Mouse (Mus musculus) liver, embryonic 15.5 days (tissue): Measurements from ENCODE around the gene Osbpl2. TPM values are rescaled to one million over a fixed set of nuclear protein-coding genes. Genes with fewer than 3 reads are reported as not detected.

Experiments
- ATAC-seq: fragments of 200-750 bp; cut with Nextera tagmentation; 2 replicates; pipeline ENCODE4 v1.8.0; 2017; ENCODE audit warnings: moderate number of reproducible peaks, mild to moderate bottlenecking, moderate library complexity; ENCODE audit not compliant: insufficient read depth
- H3K27ac ChIP-seq: fragments of 300-500 bp; sonication (generic); replicated peaks from 2 replicates; pipeline ENCODE4 v1.5.1; 2015; ENCODE audit warnings: mild to moderate bottlenecking, inconsistent platforms
- H3K27me3 ChIP-seq: fragments of 300-500 bp; sonication (generic); 2 replicates; pipeline ENCODE4 v1.6.1; 2015; ENCODE audit warnings: mild to moderate bottlenecking, inconsistent platforms
- H3K36me3 ChIP-seq: fragments of 300-500 bp; sonication (generic); replicated peaks from 2 replicates; pipeline ENCODE4 v1.6.1; 2015; ENCODE audit warnings: moderate library complexity, mild to moderate bottlenecking, inconsistent platforms
- H3K4me1 ChIP-seq: fragments of 300-500 bp; sonication (generic); replicated peaks from 2 replicates; pipeline ENCODE4 v1.6.1; 2015; ENCODE audit warnings: inconsistent platforms
- H3K4me2 ChIP-seq: fragments of 300-500 bp; sonication (generic); 2 replicates; pipeline ENCODE4 v1.6.1; 2015; ENCODE audit warnings: moderate library complexity, mild to moderate bottlenecking, inconsistent platforms
- H3K4me3 ChIP-seq: fragments of 300-500 bp; sonication (generic); replicated peaks from 2 replicates; pipeline ENCODE4 v1.5.1; 2015; ENCODE audit warnings: mild to moderate bottlenecking, inconsistent platforms
- H3K9ac ChIP-seq: fragments of 300-500 bp; sonication (generic); 2 replicates; pipeline ENCODE4 v1.6.1; 2015; ENCODE audit warnings: moderate library complexity, mild to moderate bottlenecking, inconsistent platforms
- H3K9me3 ChIP-seq: fragments of 300-500 bp; sonication (generic); replicated peaks from 2 replicates; pipeline ENCODE4 v1.6.1; 2016; ENCODE audit warnings: inconsistent platforms
- WGBS: fragments of 180-500 bp; shearing (Covaris S2); methylation state at CpG from one replicate; pipeline ENCODE4 v1.1.7; 2015; ENCODE audit warnings: mixed read lengths; ENCODE audit not compliant: insufficient replicate concordance; 5-methylcytosine and 5-hydroxymethylcytosine counted together
- polyA plus RNA-seq: library from polyadenylated mRNA; unstranded; fragments of >200 nt; fragmentation: Nextera tagmentation; extraction: Ambion mirVana; gene quantifications from 2 replicates; pipeline ENCODE4 v1.2.1, GENCODE M21; 2015

The Osbpl2 gene
- polyA plus RNA-seq, 1 experiment from 2014 or later: 9.4 TPM

DNA sequence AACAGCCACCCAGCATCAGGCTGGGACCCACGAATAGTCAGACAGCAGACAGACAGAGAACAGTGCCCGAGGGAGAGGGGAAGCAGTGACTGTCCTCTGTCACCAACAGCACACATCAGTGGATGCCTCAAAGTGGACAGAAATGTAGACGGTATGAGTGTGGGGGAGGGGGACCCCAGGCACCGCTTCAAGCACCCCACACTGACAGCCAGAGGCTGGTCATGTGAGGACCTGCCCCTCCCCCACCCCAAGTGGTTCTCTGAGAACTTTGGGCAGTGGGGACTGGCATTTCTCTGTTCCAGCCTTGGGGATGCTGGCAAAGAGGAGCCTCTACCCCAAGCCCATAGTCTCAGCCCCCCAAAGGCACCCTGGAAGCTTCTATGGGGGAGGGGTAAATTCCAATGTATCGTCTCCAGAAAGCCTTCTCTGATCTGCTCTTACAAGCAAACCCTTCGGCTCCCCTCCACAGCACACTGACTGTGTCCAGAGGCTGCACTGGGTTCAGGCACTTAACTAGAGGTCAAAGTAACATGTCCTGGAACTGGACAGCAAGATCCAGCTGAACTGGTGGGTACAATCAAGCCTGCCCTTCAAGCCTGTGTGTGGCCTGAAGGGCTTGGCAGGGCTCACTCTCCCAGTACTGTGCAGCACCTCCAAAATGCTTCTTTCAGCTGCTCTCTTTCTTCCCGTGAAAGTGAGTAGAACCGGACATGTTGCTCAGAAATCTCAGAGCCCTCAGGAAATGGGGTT lies 13.5 kb upstream of the Osbpl2 start:
- 28% methylated on average over 8 of the region's 8 CpGs for WGBS
- peaks cover 76% of the 10 kb centered on the region for H3K27me3 ChIP-seq
- H3K27ac ChIP-seq: no peak overlapping the region
- H3K4me3 ChIP-seq: no peak overlapping the region
- H3K9ac ChIP-seq: no peak overlapping the region
- no peaks in the 10 kb centered on the region for H3K36me3 ChIP-seq
- no peak for ATAC-seq
- no peaks in the 10 kb centered on the region for H3K9me3 ChIP-seq
- H3K4me2 ChIP-seq: no peak overlapping the region
- H3K4me1 ChIP-seq: peaks cover 15% of the 10 kb centered on the region

DNA sequence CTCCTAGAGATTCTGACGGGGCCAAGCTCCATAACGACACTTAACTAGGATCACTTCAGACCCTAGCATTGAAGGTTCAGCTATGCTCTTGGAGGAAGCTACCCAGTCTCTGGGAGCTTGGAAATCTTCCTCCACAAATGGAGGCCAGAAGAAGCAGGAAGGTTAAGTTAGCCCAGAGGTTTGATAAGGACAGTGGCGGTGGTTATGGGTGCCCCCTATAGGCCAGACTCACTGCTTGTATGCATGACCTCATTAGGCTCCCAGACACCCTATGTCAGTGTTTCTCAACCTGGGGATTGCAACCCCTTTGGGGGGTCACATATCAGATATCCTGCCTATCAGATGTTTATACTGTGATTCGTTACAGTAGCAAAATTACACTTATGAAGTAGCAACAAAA lies 12.0 kb upstream of the Osbpl2 start:
- H3K27me3 ChIP-seq: peaks cover 62% of the 10 kb centered on the region
- H3K9ac ChIP-seq: no peak overlapping the region
- peaks cover 15% of the 10 kb centered on the region for H3K4me1 ChIP-seq
- H3K27ac ChIP-seq: no peak overlapping the region
- WGBS: 47% methylated on average over 4 of the region's 4 CpGs
- no peaks in the 10 kb centered on the region for H3K9me3 ChIP-seq
- H3K4me3 ChIP-seq: no peak overlapping the region
- no peak overlapping the region for H3K4me2 ChIP-seq
- no peak for ATAC-seq
- H3K36me3 ChIP-seq: no peaks in the 10 kb centered on the region

DNA sequence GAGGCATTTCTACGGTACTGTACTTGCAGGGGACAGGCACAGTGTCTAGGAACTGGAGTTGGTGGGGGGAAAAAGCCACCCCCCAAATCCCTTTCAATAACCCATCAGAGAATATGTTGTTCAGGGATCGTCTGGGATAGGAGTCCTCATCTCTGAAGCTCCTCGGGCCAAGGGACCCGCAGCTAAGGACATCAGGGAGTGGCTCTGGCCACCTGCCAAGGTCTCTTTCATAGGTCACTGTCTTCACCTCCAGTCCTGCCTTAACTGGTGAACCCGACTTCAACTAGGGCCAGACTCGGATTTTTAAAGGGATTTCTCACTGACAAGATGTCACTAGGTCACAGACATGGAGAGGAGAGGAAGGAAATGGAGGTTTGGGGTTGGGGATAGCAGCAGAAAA lies 10.8 kb upstream of the Osbpl2 start:
- H3K27me3 ChIP-seq: peaks cover 50% of the 10 kb centered on the region
- no peaks in the 10 kb centered on the region for H3K9me3 ChIP-seq
- 39% methylated on average over 6 of the region's 6 CpGs for WGBS
- H3K9ac ChIP-seq: no peak overlapping the region
- no peak overlapping the region for H3K4me3 ChIP-seq
- H3K36me3 ChIP-seq: no peaks in the 10 kb centered on the region
- ATAC-seq: no peak
- H3K4me2 ChIP-seq: no peak overlapping the region
- peaks cover 15% of the 10 kb centered on the region for H3K4me1 ChIP-seq
- no peak overlapping the region for H3K27ac ChIP-seq

DNA sequence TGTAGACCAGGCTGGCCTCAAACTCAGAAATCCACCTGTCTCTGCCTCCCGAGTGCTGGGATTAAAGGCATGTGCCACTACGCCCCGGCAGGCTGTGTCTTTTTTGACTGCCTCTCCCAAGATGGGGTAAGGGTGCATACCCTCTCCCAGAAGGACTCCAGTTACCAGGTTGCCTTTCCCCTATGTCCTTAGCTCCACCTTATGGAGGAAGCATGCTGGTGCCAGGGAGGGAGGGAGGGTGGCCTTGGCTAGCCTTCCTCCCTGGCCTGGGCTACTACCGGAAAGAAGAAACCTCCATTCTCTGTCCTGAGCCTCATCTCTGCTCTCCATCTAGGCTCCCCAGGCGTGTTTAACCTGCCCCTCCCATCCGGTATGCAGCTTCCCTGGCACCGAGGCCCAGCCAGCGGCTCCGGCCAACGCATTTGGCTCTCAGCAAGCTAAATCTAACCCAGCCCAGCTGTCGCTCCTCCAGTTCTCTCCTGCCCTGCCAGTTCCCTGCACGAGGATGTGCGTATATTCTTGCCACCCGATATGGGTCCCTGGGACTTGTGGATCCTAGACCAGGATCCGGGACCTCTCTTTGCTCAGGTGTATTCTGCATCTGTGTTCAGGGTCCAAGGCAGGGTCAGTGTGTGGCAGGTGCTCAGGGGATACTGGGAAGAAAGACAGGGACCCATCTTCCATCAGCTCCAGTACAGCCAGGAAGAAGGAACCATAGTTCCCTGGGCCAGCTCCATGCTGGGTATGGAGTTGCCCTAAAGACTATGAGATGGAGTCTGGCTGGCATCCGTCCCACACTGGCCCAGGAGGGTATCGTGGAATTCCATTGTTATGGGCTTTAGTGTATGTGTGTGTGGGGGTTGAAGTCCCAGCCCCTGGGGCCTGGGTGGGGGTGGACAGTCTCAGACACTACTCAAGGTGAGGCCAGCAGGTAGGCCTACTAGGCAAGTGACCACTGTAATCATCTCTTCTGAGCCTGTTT lies 4.9 kb upstream of the Osbpl2 start:
- no peak overlapping the region for H3K27ac ChIP-seq
- H3K27me3 ChIP-seq: peaks cover 31% of the 10 kb centered on the region
- H3K4me1 ChIP-seq: peaks cover 27% of the 10 kb centered on the region
- 57% methylated on average over 17 of the region's 17 CpGs for WGBS
- no peaks in the 10 kb centered on the region for H3K9me3 ChIP-seq
- no peaks in the 10 kb centered on the region for H3K36me3 ChIP-seq
- no peak overlapping the region for H3K9ac ChIP-seq
- no peak overlapping the region for H3K4me3 ChIP-seq
- H3K4me2 ChIP-seq: no peak overlapping the region
- ATAC-seq: no peak

DNA sequence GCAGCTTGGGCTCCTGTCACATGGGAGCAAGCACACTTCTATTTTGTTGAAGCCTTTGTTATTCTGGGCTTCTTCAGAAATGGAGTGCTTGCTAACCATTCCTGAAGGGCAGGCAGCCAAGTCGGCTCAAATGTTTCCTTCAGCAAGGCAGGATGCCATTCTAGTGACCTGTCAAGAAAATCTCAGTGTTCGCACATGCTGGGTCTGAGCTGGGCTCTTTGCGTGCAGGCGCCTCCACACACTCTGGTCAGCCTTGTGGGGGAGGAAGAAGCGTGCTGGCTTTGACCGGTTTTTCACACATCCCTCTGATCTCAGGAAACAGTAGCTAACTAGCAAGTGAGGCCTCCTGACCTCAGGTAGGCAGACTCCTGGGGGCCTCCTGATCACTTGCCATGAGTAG lies 3.8 kb upstream of the Osbpl2 start:
- 35% methylated on average over 6 of the region's 6 CpGs for WGBS
- Histone ChIP-seq H3K27ac (no peak overlapping the region), H3K9ac (no peak overlapping the region), H3K4me3 (no peak overlapping the region), H3K9me3 (no peaks in the 10 kb centered on the region), H3K36me3 (no peaks in the 10 kb centered on the region), H3K27me3 (peaks cover 30% of the 10 kb centered on the region), H3K4me2 (no peak overlapping the region), H3K4me1 (peaks cover 37% of the 10 kb centered on the region)
- ATAC-seq: no peak

DNA sequence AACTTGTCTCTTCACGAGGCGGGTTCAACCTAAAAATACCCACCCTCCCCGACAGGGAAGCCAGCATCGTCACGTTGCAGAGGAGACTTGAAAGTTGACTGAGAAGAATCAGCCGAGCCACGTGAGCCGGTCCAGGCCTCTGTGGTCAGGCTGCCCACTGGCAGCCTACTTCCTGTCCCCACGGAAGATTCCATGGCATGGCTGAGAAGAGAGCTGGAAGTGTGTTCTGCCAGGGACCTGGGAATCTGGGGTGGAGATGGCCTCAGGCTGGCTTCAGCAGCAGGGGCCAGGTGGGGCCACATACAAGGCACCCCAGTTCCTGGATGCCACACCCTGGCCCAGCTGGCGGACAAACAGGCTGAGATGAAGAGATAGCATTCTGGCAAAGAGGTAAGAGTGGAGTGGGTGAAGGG lies 3.0 kb upstream of the Osbpl2 start:
- no peak for ATAC-seq
- H3K4me3 ChIP-seq: no peak overlapping the region
- H3K9me3 ChIP-seq: no peaks in the 10 kb centered on the region
- 35% methylated on average over 10 of the region's 10 CpGs for WGBS
- no peak overlapping the region for H3K4me2 ChIP-seq
- peaks cover 44% of the 10 kb centered on the region for H3K4me1 ChIP-seq
- no peaks in the 10 kb centered on the region for H3K36me3 ChIP-seq
- no peak overlapping the region for H3K27ac ChIP-seq
- H3K9ac ChIP-seq: no peak overlapping the region
- H3K27me3 ChIP-seq: peaks cover 26% of the 10 kb centered on the region

DNA sequence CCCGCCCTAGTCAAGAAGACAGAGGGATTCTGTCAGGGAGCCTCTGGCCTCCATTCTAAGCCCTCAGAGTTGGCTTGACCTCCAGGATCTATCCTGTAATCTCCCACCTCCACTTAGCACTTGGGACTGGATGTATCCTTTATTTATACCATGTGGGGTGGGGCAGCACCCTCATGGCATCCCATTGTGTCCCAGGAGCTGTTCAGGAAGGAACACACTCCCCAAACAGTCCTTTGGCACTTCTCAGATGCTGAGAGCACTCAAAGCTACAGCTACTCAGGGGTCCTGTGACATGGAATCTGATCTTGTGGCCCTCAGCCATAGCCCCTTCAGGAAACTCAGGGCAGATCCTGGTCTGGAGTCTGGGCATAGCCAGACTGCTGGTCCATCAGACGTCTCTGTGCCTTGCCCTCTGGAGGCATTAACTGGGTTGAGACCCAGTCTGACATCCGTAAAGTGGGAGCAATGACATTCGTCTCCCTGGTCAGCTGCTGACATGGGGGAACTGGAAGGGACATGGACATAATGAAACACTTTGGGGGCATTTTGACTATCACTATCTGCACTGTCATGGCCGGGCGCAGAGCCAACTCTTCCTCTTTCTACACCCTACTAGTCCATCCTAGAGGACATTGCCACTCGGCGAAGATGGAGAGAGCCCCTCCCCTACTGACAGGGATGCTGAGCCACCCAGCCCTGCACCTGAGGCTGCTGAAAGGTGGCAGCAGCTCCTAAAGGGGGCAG lies 2.2 kb upstream of the Osbpl2 start:
- Histone ChIP-seq H3K36me3 (no peaks in the 10 kb centered on the region), H3K4me3 (no peak overlapping the region), H3K27ac (no peak overlapping the region), H3K4me2 (no peak overlapping the region), H3K9ac (no peak overlapping the region), H3K9me3 (no peaks in the 10 kb centered on the region), H3K27me3 (peaks cover 26% of the 10 kb centered on the region), H3K4me1 (peaks cover 46% of the 10 kb centered on the region)
- ATAC-seq: no peak
- WGBS: 53% methylated on average over 8 of the region's 8 CpGs

DNA sequence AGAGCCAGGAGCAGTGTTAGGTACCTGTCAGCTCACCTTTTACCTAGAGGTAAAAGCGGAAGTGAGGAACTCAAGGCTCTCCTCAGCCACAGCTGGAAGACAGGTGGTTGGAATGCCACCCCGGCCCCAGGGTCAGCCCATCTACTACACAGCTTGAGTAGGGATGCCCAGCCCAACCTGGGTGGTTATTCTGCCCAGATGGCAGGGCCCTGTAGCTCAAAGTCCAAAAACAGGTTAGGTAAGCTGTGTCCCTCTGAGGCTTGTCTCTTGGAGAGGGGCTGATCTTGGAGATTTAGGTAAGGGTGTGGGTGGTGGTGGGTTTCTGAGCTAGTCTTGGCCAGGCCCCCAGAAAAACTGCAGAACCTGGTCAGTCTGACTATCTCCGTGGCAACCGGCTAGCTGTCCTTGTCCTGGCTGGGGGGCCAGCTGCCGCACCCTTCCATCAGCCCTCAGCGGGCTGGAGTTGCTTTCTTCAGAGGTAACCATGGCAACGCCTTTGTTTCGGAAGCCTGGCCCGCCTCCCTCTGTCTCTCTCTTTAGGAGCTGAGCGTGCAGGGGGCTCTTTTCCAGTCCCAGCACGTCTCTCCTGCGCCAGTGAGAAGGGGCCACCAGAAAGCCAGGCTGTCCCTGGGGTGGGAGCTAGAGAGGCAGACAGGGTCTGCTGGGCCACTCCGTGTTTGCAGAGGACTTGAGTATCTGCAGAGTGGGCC lies 1.5 kb upstream of the Osbpl2 start:
- no peaks in the 10 kb centered on the region for H3K36me3 ChIP-seq
- WGBS: 13% methylated on average over 13 of the region's 13 CpGs
- no peaks in the 10 kb centered on the region for H3K9me3 ChIP-seq
- H3K4me3 ChIP-seq: no peak overlapping the region; the same call in 1 of the 2 replicates
- peaks cover 46% of the 10 kb centered on the region for H3K4me1 ChIP-seq
- no peak overlapping the region for H3K9ac ChIP-seq
- ATAC-seq: no peak
- peak overlapping the region; percentile 95; the same call in 1 of the 2 replicates for H3K4me2 ChIP-seq
- H3K27ac ChIP-seq: no peak overlapping the region
- peaks cover 26% of the 10 kb centered on the region for H3K27me3 ChIP-seq

DNA sequence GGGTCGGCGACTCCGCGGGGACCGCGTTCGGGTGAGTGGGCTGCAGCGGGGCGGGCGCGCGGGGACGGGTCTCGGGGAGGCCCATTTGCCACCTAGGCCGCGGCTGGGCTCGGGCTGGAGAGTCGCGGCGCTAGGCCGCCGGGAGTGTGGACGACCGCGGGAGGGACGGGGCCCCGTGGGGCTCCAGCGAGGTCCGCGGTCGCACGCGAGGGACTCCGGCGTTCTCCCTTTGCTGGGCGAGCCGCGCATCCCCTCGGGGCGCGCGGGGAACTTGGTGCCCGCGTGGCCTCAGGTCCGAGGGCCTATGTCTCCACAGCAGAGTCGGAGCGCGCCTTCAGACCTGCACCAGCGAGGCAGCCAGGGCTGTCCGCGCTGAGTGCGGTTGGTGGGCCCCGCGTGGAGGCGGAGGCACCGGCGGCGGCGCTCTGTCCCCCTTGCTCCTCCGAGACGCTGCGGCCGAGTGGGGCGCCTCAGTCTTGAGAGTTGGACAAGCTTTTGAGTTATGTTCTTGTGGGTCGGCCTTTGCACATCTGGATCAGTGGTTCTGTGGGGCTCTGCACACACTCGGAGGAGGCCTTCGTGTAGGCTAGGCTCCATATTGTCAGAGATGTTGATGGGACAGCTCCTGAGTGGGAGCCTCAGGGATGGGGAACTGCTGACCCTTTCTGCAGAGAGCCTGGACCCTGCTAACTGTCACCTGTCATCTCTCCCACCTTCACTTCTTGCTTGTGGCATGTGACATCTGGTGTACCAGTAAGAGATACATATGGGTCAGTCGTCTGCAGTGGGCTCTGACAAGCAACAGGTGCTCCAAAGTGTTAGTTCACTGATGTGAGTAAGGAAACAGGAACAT lies 559 bp downstream of the Osbpl2 start:
- peak overlapping the region; percentile 83 for H3K27ac ChIP-seq
- under 1% methylated on average over 64 of the region's 68 CpGs for WGBS
- peak overlapping the region; percentile 83 for H3K9ac ChIP-seq
- H3K4me2 ChIP-seq: peak overlapping the region; percentile 95
- H3K36me3 ChIP-seq: 0 out of 2 replicates have a peak, but pooled peaks cover 5% of the 10 kb centered on the region
- peak; percentile 21 for ATAC-seq
- H3K9me3 ChIP-seq: no peaks in the 10 kb centered on the region
- peaks cover 46% of the 10 kb centered on the region for H3K4me1 ChIP-seq
- H3K27me3 ChIP-seq: peaks cover 24% of the 10 kb centered on the region
- H3K4me3 ChIP-seq: peak overlapping the region; percentile 93
